Mouse (Mus musculus) brain, embryonic 14.5 days (tissue): ENCODE results near the gene Timm29.

Source experiments
- CTCF ChIP-seq: fragments of 200-500 bp; IDR thresholded peaks from 2 replicates; pipeline ENCODE4 v1.5.1; 2012; ENCODE audit warnings: inconsistent platforms, mild to moderate bottlenecking, moderate library complexity, borderline replicate concordance; ENCODE audit not compliant: insufficient read depth, insufficient read length; ENCODE audit errors: extremely low read depth
- POLR2A ChIP-seq: fragments of 200-500 bp; IDR thresholded peaks from 2 replicates; pipeline ENCODE4 v1.6.1; 2012; ENCODE audit warnings: mild to moderate bottlenecking, inconsistent platforms, borderline replicate concordance; ENCODE audit not compliant: poor library complexity, insufficient read depth, insufficient read length, severe bottlenecking; ENCODE audit errors: extremely low read depth

DNA sequence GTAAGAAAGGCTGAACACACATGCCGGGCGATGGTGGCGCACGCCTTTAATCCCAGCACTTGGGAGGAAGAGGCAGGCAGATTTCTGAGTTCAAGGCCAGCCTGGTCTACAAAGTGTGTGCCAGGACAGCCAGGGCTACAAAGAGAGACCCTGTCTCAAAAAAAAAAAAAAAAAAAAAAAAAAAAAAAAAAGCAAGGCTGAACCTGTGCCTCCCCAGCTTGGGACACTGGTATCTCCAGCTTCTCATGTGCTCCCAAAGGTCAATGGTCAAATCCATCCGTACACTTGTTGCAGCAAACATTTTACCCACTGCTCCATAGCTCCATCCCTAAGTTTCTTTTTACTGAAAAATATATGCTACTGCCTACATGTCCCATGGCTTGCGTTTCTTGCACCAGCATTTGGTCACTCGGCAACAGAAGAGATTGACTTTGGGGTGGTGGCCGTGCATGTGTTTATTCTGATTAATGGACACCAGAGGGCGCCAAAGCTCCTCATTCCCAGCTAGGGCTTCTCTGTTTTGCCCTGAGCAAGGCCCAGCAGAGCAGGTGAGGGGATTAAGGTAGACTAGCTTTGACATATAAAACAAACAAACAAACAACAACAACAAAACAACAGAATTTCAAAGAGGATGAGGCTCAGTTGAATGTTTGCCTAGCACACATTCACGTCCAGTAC is 9.3 kb downstream of the Timm29 start:
- TF ChIP-seq CTCF (peak; percentile 84), POLR2A (no peak)
